Mouse (Mus musculus): ENCODE measurements around the gene Pwwp2a. TPM values are rescaled to one million over a fixed set of nuclear protein-coding genes. Genes with fewer than 3 reads are reported as not detected.

The Pwwp2a gene
- total and polyA plus RNA-seq, 3 experiments = 20.6 to 32.0 TPM; not detected in 1

DNA sequence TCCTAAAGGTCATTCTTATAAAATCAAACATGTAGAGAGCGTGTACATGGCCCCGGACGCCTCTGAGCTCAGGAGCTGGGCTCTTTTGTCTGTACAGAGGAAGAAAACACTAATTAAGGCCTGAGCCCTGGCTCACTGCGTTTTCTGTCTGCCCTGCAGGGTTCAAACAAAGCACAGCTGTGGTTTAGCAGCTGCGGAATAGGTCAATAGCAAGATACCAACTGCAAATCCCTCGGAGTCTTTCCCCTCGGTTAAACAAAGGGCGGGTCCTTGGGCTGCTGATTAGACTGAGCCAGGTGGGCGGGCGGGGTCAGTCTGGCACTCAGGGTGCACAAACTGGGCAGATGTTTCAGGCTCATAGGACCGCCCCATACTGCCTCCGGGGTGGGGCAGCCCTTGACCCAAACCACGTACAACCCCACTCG lies 28.7 kb upstream of the Pwwp2a start:
- no peaks in the 10 kb centered on the region for H3K36me3 ChIP-seq (ENCODE audit: control insufficient read depth in 1 of 2, insufficient read depth in 2 of 2, low read length in 2 of 2)
- no peaks in the 10 kb centered on the region for H3K9me3 ChIP-seq (replicated peaks; ENCODE audit: insufficient read depth, low read length)
- no peaks in the 10 kb centered on the region for H3K79me2 ChIP-seq (ENCODE audit: control insufficient read depth, insufficient read depth, low read length, poor library complexity)
- no peak for DNase-seq (ENCODE audit: low read depth, low spot score)
- peaks cover 0 to 5% of the 10 kb centered on the region in 2 experiments; a peak in 3 of 4 replicates for H3K27me3 ChIP-seq (ENCODE audit: control insufficient read depth in 1 of 2, insufficient read depth in 2 of 2, low read length in 2 of 2)
- H3K9ac ChIP-seq (ENCODE audit: control insufficient read depth, low read depth, low read length, poor library complexity, severe bottlenecking) = no peak overlapping the region
- no peak overlapping the region for H3K4me3 ChIP-seq (ENCODE audit: control insufficient read depth in 1 of 2, insufficient read depth in 1 of 2, low read depth in 2 of 2, low read length in 2 of 2)
- H3K27ac ChIP-seq (ENCODE audit: control insufficient read depth, low read depth, low read length) = no peak overlapping the region
- TF ChIP-seq NRF1 (IDR thresholded peaks at IDR 0.05; ENCODE audit: insufficient read depth, low read depth, low read length, poor library complexity, severe bottlenecking) = no peak
- TF ChIP-seq MYC (IDR thresholded peaks at IDR 0.05; ENCODE audit: low read depth, low read length) = no peak
- no peak for TF ChIP-seq ZKSCAN1 (IDR thresholded peaks at IDR 0.05; ENCODE audit: low read depth, low read length)
- no peak for TF ChIP-seq CHD1 (IDR thresholded peaks at IDR 0.05; ENCODE audit: low read depth, low read length)
- no peak for TF ChIP-seq TBP (IDR thresholded peaks at IDR 0.05; ENCODE audit: low read depth, low read length)
- TF ChIP-seq GABPA (IDR thresholded peaks at IDR 0.05; ENCODE audit: low read depth, low read length) = no peak
- no peak for TF ChIP-seq USF2 (IDR thresholded peaks at IDR 0.05; ENCODE audit: borderline replicate concordance in 1 of 2, insufficient read depth in 1 of 2, low read depth in 1 of 2, low read length in 2 of 2)
- no peak for TF ChIP-seq E2F4 (IDR thresholded peaks at IDR 0.05; ENCODE audit: borderline replicate concordance, low read depth, low read length)
- no peak for TF ChIP-seq MAZ (IDR thresholded peaks at IDR 0.05; ENCODE audit: low read depth, low read length)
- TF ChIP-seq POLR2A (IDR thresholded peaks at IDR 0.05; ENCODE audit: control insufficient read depth in 1 of 2, insufficient read depth in 1 of 2, low read depth in 1 of 2, low read length in 2 of 2, poor library complexity in 1 of 2) = no peak
- TF ChIP-seq KAT2A (conservative IDR thresholded peaks at IDR 0.05; ENCODE audit: low read depth, low read length) = no peak
- TF ChIP-seq TCF12 (IDR thresholded peaks at IDR 0.05; ENCODE audit: low read depth, low read length) = no peak
- no peak for TF ChIP-seq RCOR1 (IDR thresholded peaks at IDR 0.05; ENCODE audit: low read depth, low read length)
- H3K4me1 ChIP-seq (ENCODE audit: control insufficient read depth in 1 of 2, insufficient read depth in 2 of 2, low read length in 2 of 2) = no peaks in the 10 kb centered on the region

DNA sequence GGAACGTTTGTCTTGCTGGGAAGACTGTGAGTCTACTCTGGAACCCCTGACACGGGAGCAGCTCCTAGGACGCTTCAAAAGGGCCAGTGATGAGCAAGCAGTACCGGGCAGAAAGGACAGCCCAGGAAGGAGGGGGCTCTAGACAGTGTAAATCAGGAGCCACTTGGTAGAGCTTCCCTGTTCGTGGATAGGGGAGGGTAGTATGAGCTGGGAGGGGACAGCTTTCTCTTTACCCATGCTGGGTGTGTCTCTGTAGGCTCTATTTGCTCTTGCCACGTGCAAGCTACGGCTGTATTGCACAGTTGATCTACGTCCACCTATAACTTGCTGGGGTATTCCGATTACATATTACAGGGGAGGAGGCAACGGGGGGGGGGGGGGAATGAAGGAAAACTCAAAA lies 25.3 kb upstream of the Pwwp2a start:
- no peaks in the 10 kb centered on the region for H3K36me3 ChIP-seq (ENCODE audit: control insufficient read depth in 1 of 2, insufficient read depth in 2 of 2, low read length in 2 of 2)
- H3K4me3 ChIP-seq (ENCODE audit: control insufficient read depth in 1 of 2, insufficient read depth in 1 of 2, low read depth in 2 of 2, low read length in 2 of 2) = no peak overlapping the region
- no peak for TF ChIP-seq TCF12 (IDR thresholded peaks at IDR 0.05; ENCODE audit: low read depth, low read length)
- TF ChIP-seq EP300 (IDR thresholded peaks at IDR 0.05; ENCODE audit: low read depth in 1 of 2, low read length in 2 of 2) = no peak
- no peak for TF ChIP-seq UBTF (IDR thresholded peaks at IDR 0.05; ENCODE audit: borderline replicate concordance, insufficient read depth, low read depth, low read length)
- TF ChIP-seq POLR2AphosphoS2 (IDR thresholded peaks at IDR 0.05; ENCODE audit: low read length) = no peak
- TF ChIP-seq MYC (IDR thresholded peaks at IDR 0.05; ENCODE audit: low read depth, low read length) = no peak
- TF ChIP-seq MAFK (IDR thresholded peaks at IDR 0.05; ENCODE audit: borderline replicate concordance, low read depth, low read length) = no peak
- no peak for TF ChIP-seq SMC3 (IDR thresholded peaks at IDR 0.05; ENCODE audit: low read depth, low read length)
- no peak for TF ChIP-seq ZKSCAN1 (IDR thresholded peaks at IDR 0.05; ENCODE audit: low read depth, low read length)
- no peak for TF ChIP-seq GABPA (IDR thresholded peaks at IDR 0.05; ENCODE audit: low read depth, low read length)
- TF ChIP-seq ETS1 (IDR thresholded peaks at IDR 0.05; ENCODE audit: low read depth, low read length) = no peak
- H3K27me3 ChIP-seq (ENCODE audit: control insufficient read depth in 1 of 2, insufficient read depth in 2 of 2, low read length in 2 of 2) = peaks cover 0 to 1% of the 10 kb centered on the region in 2 experiments; a peak in 1 of 4 replicates
- H3K79me2 ChIP-seq (ENCODE audit: control insufficient read depth, insufficient read depth, low read length, poor library complexity) = no peaks in the 10 kb centered on the region
- no peaks in the 10 kb centered on the region for H3K9me3 ChIP-seq (replicated peaks; ENCODE audit: insufficient read depth, low read length)
- H3K4me1 ChIP-seq (ENCODE audit: control insufficient read depth in 1 of 2, insufficient read depth in 2 of 2, low read length in 2 of 2) = no peaks in the 10 kb centered on the region
- no peak overlapping the region for H3K27ac ChIP-seq (ENCODE audit: control insufficient read depth, low read depth, low read length)
- H3K9ac ChIP-seq (ENCODE audit: control insufficient read depth, low read depth, low read length, poor library complexity, severe bottlenecking) = no peak overlapping the region
- DNase-seq (ENCODE audit: low read depth, low spot score) = peak; percentile 8
